Mouse (Mus musculus) cortical plate, adult 2 months (tissue): ENCODE data around the gene Ntm.

Source experiments
- CTCF ChIP-seq: fragments of 200-500 bp; IDR thresholded peaks from 2 replicates; pipeline ENCODE4 v1.5.1; 2011; ENCODE audit warnings: mild to moderate bottlenecking, control low read depth, low read length; ENCODE audit not compliant: insufficient read depth; ENCODE audit errors: extremely low read depth
- POLR2A ChIP-seq: fragments of 200-500 bp; IDR thresholded peaks from 2 replicates; pipeline ENCODE4 v1.6.1; 2011; ENCODE audit warnings: mild to moderate bottlenecking, low read length, control low read depth; ENCODE audit not compliant: insufficient read depth; ENCODE audit errors: extremely low read depth

DNA sequence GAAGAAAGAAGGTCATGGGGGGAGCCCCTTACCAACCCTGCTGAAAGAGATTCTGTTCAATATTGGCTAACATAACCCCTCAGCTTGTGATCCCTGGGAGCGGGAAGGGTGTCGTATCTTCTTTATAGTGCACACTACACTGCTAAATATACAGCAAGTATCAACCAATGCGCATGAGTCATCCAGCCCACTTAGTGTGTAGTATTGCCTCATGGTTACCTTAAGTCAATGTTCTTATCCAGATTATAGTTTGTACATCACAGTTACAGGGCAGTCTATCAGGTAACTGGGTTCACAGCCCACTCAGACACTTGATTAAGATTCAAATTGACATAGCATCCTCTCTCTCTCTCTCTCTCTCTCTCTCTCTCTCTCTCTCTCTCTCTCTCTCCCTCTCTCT is 636.7 kb downstream of the Ntm start:
- TF ChIP-seq CTCF (no peak), POLR2A (no peak)
